Mouse (Mus musculus) hindbrain, embryonic 13.5 days (tissue): ENCODE data around the gene Kif1a. TPM values are rescaled to one million over a fixed set of nuclear protein-coding genes. Genes with fewer than 3 reads are reported as not detected.

ENCODE experiments used
- ATAC-seq: fragments of 200-750 bp; cut with Nextera tagmentation; 2 replicates; pipeline ENCODE4 v1.8.0; 2017; ENCODE audit warnings: moderate TSS enrichment; ENCODE audit not compliant: low FRiP score
- H3K27ac ChIP-seq: fragments of 300-500 bp; sonication (generic); 2 replicates; pipeline ENCODE4 v1.5.1; 2015; ENCODE audit warnings: inconsistent platforms, mild to moderate bottlenecking, moderate library complexity
- H3K27me3 ChIP-seq: fragments of 300-500 bp; sonication (generic); 2 replicates; pipeline ENCODE4 v1.6.1; 2015; ENCODE audit warnings: mild to moderate bottlenecking, inconsistent platforms
- H3K36me3 ChIP-seq: fragments of 300-500 bp; sonication (generic); 2 replicates; pipeline ENCODE4 v1.6.1; 2015; ENCODE audit warnings: mild to moderate bottlenecking, inconsistent platforms
- H3K4me1 ChIP-seq: fragments of 300-500 bp; sonication (generic); replicated peaks from 2 replicates; pipeline ENCODE4 v1.6.1; 2015; ENCODE audit warnings: inconsistent platforms
- H3K4me2 ChIP-seq: fragments of 300-500 bp; sonication (generic); 2 replicates; pipeline ENCODE4 v1.6.1; 2015; ENCODE audit warnings: inconsistent platforms, mild to moderate bottlenecking, moderate library complexity
- H3K4me3 ChIP-seq: fragments of 300-500 bp; sonication (generic); 2 replicates; pipeline ENCODE4 v1.5.1; 2015; ENCODE audit warnings: mild to moderate bottlenecking, inconsistent platforms
- H3K9ac ChIP-seq: fragments of 300-500 bp; sonication (generic); 2 replicates; pipeline ENCODE4 v1.6.1; 2015; ENCODE audit warnings: mild to moderate bottlenecking, inconsistent platforms
- H3K9me3 ChIP-seq: fragments of 300-500 bp; sonication (generic); 2 replicates; pipeline ENCODE4 v1.6.1; 2016; ENCODE audit warnings: inconsistent platforms
- WGBS: fragments of 180-500 bp; shearing (Covaris S2); methylation state at CpG from one replicate; pipeline ENCODE4 v1.1.7; 2015; 5-methylcytosine and 5-hydroxymethylcytosine counted together
- polyA plus RNA-seq: library from polyadenylated mRNA; unstranded; fragments of >200 nt; fragmentation: Nextera tagmentation; extraction: Ambion mirVana; gene quantifications from 2 replicates; pipeline ENCODE4 v1.2.1, GENCODE M21; 2015

Gene Kif1a
- polyA plus RNA-seq, 1 experiment from 2014 or later: 340 TPM

DNA sequence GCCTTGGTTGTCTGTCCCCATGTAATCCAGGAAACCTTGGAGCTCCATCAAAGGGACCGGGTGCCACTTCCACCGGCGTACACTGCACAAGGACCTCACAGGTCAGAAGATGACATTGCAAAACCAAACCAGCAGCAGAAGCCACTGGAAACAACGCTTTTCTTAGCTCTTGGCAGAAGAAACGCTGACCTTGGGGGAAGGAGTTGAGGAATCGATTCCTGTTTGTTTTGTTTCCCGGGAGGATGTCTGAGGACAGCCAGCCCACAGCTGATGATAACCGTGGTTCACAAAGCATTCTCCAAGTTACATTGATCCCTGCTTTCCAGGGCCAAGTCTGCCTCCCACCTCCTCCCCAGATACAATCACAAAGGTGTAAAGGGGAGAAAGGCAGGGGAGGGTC lies 22.3 kb upstream of the Kif1a start:
- 81% methylated on average over 8 of the region's 8 CpGs for WGBS
- no peaks in the 10 kb centered on the region for H3K9me3 ChIP-seq

DNA sequence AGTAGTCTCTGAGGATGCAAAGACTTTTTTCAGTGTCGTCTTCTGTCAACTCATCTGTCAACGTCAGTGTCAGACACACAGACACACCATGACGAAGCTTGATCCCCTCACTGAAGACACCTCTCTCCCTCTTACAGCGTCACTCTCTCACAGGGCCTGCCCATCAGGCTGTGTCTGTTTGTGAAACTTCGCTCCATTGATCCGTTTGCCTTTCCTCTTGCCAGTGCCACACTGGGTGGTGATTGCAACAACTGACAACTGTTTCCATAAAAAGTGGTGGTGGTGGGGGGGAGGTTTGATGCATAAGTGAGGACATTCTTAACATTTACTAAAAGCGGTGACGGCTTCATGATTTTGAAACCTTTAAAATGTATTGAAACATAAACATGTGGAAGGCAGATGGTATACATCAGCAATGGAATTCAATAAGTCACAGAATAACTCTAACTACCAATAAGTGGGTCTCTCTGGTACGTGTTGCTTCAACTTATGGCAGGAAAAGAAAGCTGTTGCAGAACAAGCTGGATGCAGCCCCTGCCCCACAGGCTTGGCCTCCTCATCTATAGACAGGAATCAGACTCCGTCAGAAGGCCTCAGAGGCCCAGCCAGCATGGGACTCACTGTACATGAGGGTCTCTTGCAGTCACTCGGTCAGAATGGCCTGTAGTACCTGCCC lies 21.6 kb upstream of the Kif1a start:
- Histone ChIP-seq H3K9me3 (no peaks in the 10 kb centered on the region), H3K4me3 (no peak overlapping the region), H3K4me2 (no peak overlapping the region), H3K27me3 (no peaks in the 10 kb centered on the region), H3K4me1 (no peaks in the 10 kb centered on the region), H3K9ac (no peak overlapping the region), H3K27ac (no peak overlapping the region), H3K36me3 (no peaks in the 10 kb centered on the region)
- no peak for ATAC-seq
- WGBS: 83% methylated on average over 11 of the region's 11 CpGs

More for the DNA sequence above, 22.3 kb upstream of the Kif1a start:
- no peaks in the 10 kb centered on the region for H3K27me3 ChIP-seq
- no peak overlapping the region for H3K4me3 ChIP-seq
- H3K9ac ChIP-seq: no peak overlapping the region
- H3K36me3 ChIP-seq: no peaks in the 10 kb centered on the region
- no peak overlapping the region for H3K27ac ChIP-seq
- H3K4me2 ChIP-seq: no peak overlapping the region
- H3K4me1 ChIP-seq: no peaks in the 10 kb centered on the region
- ATAC-seq: no peak

DNA sequence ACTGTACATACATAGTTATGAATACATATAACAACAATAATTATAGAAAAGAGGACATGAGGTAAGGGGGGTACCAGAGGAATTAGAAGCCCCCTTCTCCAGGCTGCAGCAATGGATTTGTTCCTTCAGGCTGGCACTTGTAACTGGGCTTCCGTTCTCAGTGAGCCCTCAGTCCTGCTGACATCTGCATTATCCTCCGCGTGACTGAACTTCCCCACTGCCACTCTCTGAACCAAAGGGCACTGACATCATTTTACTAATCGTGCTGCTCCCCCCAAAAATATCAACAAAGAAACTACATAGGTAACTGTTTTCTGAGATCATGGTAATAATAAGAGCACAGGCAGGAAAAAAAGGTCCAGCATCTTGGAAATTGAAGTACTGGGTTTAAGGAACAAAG lies 17.1 kb upstream of the Kif1a start:
- 37% methylated on average over 4 of the region's 4 CpGs for WGBS
- no peak overlapping the region for H3K4me3 ChIP-seq
- ATAC-seq: no peak
- H3K4me2 ChIP-seq: no peak overlapping the region
- no peaks in the 10 kb centered on the region for H3K27me3 ChIP-seq
- no peaks in the 10 kb centered on the region for H3K9me3 ChIP-seq
- H3K9ac ChIP-seq: no peak overlapping the region
- H3K36me3 ChIP-seq: no peaks in the 10 kb centered on the region
- H3K4me1 ChIP-seq: peaks cover 12% of the 10 kb centered on the region
- no peak overlapping the region for H3K27ac ChIP-seq

DNA sequence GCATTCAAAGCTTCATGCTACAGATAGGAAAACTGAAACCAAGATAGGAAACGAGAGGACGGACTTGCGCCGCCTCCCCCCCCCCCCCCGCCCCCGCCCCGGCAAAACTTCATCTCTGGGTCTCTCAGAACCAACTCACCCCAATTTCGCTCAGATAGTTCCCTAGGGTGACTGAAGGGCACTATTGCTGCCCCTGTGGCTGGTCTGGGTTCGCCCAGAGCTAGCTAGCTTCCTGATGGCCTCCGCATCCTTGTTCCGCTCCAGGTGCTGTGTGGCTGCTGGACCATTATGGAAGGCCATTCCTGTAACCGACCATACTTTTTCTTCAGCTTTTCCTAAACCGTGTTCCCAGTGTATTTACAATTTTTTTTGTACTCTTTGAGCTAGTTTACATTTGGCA lies 13.7 kb upstream of the Kif1a start:
- Histone ChIP-seq H3K27me3 (no peaks in the 10 kb centered on the region), H3K4me2 (peak overlapping the region; percentile 64), H3K4me1 (peaks cover 12% of the 10 kb centered on the region), H3K9ac (peak overlapping the region; percentile 66), H3K36me3 (no peaks in the 10 kb centered on the region), H3K9me3 (no peaks in the 10 kb centered on the region), H3K27ac (no peak overlapping the region), H3K4me3 (peak overlapping the region; percentile 37)
- 13% methylated on average over 13 of the region's 13 CpGs for WGBS
- peak; percentile 82 for ATAC-seq

DNA sequence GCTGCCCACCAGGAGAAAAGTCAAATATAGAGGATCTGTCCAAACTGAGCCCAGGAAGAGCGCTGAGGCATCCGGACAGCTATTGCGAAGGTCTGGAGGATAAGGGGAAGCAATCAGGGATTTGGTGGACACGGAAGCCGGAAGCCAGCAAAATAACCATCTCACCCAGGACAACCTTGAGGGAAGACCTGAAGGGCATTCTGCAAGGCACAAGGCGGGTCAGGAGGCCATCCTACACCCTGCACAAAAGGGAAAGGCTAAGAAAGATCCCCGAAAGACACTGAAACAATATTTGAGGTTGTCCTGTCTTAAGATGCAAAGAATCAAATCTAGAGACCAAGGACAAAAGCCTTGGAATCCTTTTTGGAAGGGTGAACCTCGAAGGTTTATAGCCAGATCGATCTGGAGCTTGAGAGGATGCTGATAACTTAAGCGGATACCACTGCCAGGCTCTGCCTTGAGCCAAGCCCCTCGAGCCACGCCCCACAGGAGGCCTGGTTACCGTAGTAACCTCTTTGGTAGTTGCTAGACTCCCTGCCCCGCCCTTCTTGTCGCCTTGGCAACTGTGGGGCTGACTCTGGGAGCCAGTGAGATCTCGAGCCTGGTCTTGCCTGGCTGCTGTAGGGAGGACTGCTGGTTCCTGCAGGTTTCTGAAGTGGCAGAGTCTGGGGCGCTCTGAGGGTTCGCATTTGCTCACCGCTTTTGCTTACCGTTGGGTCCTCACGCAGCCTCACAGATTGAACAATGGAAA lies 13.1 kb upstream of the Kif1a start:
- WGBS: 24% methylated on average over 21 of the region's 21 CpGs
- peak overlapping the region; percentile 37 for H3K4me3 ChIP-seq
- H3K27ac ChIP-seq: no peak overlapping the region; the same call in 1 of the 2 replicates
- no peaks in the 10 kb centered on the region for H3K27me3 ChIP-seq
- peaks cover 12% of the 10 kb centered on the region for H3K4me1 ChIP-seq
- ATAC-seq: peak; percentile 99
- no peaks in the 10 kb centered on the region for H3K36me3 ChIP-seq
- no peaks in the 10 kb centered on the region for H3K9me3 ChIP-seq
- H3K4me2 ChIP-seq: peak overlapping the region; percentile 64
- peak overlapping the region; percentile 66 for H3K9ac ChIP-seq

DNA sequence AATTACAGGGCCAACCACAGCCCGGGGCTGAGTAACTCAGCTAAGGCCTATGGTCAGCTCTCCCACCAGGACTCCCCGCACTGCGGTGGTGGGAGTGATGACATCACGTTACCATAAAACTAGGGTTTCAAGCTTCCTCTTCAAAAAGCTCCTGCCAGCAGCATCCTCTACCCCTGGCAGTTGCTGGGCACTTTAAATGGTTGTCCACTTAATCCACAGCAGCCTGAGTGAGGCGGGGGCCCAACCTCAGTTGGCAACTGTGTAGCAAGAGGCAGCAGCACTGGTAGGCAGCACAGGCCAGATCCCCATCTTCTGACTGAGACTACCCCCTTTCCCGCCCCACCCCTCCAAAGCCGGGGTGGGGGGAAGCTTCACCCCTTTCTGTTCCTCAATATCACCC lies 949 bp upstream of the Kif1a start:
- peak overlapping the region; percentile 98 for H3K4me2 ChIP-seq
- H3K9ac ChIP-seq: peak overlapping the region; percentile 87
- H3K27me3 ChIP-seq: peaks cover 8% of the 10 kb centered on the region
- H3K9me3 ChIP-seq: no peaks in the 10 kb centered on the region
- WGBS: 63% methylated on average over 7 of the region's 7 CpGs
- peak overlapping the region; percentile 85 for H3K4me3 ChIP-seq
- H3K27ac ChIP-seq: peak overlapping the region; percentile 96
- peaks cover 27% of the 10 kb centered on the region for H3K4me1 ChIP-seq
- H3K36me3 ChIP-seq: peaks cover 4% of the 10 kb centered on the region; the same call in 1 of the 2 replicates
- ATAC-seq: no peak

DNA sequence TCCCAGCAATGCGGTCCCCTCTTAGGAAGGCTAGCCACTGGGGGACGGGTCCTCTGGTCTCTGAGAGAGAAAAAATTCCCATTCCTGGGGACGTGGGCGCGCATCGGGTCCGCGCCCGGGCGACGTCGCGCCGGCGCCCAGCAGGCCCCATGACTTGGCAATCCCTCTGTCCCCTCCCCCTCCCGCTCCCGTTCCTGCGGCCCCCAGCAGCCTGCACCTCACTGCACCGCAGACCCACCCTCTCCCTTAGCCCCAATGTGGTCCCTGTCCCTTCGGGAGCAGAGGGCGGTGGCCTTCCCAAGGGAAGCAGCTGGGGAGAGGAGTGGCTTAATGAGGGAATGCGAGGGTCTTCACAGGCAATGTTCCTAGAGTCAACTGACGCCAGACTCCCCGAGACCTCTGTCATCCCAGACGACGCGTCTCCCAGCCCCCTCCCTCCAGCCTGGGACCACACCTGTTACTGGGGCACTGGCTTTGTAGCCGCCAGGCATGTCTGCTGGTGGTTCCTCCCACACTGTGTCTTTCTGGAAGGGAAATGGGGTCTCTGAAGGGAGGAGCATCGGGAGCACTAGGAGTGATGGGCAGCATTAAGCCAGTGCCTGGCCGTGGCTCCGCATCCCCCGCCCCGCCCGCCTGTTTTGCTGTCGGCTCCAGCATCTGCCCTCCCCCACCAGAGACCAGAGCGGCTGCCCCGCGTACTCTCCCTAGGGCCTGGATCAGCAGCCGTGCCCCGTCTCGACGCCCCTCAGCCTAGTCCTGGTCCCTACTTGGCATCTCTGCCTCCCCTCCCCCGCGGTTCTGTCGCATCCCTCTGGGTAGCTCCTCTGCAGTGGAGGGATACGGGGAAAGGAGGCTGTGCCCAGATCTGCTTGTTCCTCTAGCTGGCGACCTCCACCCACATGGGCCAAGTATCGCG lies 917 bp downstream of the Kif1a start:
- H3K27me3 ChIP-seq: peaks cover 8% of the 10 kb centered on the region
- peak overlapping the region; percentile 85 for H3K4me3 ChIP-seq
- H3K27ac ChIP-seq: peak overlapping the region; percentile 96
- H3K9me3 ChIP-seq: no peaks in the 10 kb centered on the region
- peak overlapping the region; percentile 87 for H3K9ac ChIP-seq
- peaks cover 43% of the 10 kb centered on the region for H3K4me1 ChIP-seq
- peak; percentile 70 for ATAC-seq
- peaks cover 9% of the 10 kb centered on the region; the same call in 1 of the 2 replicates for H3K36me3 ChIP-seq
- WGBS: under 1% methylated on average over 49 of the region's 49 CpGs
- peak overlapping the region; percentile 98 for H3K4me2 ChIP-seq

DNA sequence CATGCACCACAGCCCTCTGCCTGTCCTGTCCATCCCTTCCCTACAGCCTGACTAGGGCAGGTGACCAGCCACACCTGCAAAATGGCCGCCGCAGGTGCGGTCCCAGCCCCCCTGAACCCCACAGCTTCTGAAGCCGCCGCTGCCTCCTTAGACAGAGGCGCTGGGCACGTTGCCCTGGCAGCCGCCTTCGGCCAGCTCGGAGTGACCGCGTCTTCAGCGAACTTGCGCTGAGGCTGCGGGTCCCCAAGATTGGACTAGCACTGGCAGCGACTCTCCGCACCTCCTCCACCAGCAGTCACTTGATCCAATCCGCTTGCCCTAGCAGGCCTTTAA lies 1.5 kb downstream of the Kif1a start:
- peaks cover 8% of the 10 kb centered on the region for H3K27me3 ChIP-seq
- H3K4me1 ChIP-seq: peaks cover 50% of the 10 kb centered on the region
- peak overlapping the region; percentile 96 for H3K27ac ChIP-seq
- H3K9me3 ChIP-seq: no peaks in the 10 kb centered on the region
- peak overlapping the region; percentile 87 for H3K9ac ChIP-seq
- ATAC-seq: peak; percentile 7; the same call in 1 of the 2 replicates
- H3K4me2 ChIP-seq: peak overlapping the region; percentile 98
- WGBS: 3% methylated on average over 18 of the region's 18 CpGs
- H3K4me3 ChIP-seq: peak overlapping the region; percentile 85
- H3K36me3 ChIP-seq: peaks cover 9% of the 10 kb centered on the region; the same call in 1 of the 2 replicates

DNA sequence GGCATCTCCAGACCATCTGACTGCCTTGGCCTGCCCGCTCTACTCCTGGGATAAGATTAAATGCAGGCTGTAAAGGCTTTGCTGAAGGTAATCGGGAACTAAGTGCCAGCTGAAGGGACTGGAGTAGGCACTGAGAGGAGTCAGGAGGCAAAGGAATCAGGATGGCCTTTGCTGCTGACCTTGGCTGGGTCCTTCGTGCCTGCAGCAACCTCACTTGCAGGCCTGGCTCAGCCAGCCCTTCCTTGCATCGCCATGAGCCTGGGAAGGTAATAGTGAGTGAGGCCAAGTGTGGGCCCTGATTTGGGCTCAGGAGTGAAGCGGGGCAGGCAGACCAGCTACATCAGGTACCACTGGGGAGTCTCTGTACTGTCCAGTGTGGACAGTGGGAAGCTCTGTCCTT lies 2.8 kb downstream of the Kif1a start:
- H3K9ac ChIP-seq: peak overlapping the region; percentile 87
- peaks cover 52% of the 10 kb centered on the region for H3K4me1 ChIP-seq
- H3K36me3 ChIP-seq: peaks cover 9% of the 10 kb centered on the region; the same call in 1 of the 2 replicates
- H3K27ac ChIP-seq: no peak overlapping the region
- ATAC-seq: no peak
- H3K4me3 ChIP-seq: peak overlapping the region; percentile 85
- 87% methylated on average over 5 of the region's 5 CpGs for WGBS
- H3K27me3 ChIP-seq: peaks cover 8% of the 10 kb centered on the region
- H3K9me3 ChIP-seq: no peaks in the 10 kb centered on the region
- H3K4me2 ChIP-seq: peak overlapping the region; percentile 98

DNA sequence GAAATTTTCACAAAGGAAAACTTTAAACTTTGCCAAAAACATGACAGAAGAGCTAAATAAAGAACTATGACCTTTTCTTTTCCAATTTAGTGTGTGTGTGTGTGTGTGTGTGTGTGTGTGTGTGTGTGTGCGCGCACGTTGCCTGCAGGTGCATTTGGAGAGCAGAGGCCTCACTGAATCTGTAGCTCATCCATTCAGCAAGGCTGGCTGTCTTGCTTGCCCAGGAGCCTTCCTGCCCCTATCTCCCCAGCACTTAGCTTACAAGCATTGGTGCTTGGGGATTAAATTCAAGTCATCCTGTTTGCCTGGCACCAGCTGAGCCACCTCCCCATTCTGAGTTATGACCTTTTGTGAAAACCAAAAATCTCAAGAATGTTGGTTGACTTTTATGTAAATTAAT lies 9.2 kb downstream of the Kif1a start:
- H3K4me1 ChIP-seq: peaks cover 35% of the 10 kb centered on the region
- no peak for ATAC-seq
- no peak overlapping the region for H3K27ac ChIP-seq
- H3K9ac ChIP-seq: no peak overlapping the region
- H3K4me3 ChIP-seq: no peak overlapping the region
- peaks cover 12% of the 10 kb centered on the region for H3K36me3 ChIP-seq
- no peak overlapping the region for H3K4me2 ChIP-seq
- no peaks in the 10 kb centered on the region for H3K9me3 ChIP-seq
- H3K27me3 ChIP-seq: no peaks in the 10 kb centered on the region
- WGBS: 88% methylated on average over 3 of the region's 3 CpGs

DNA sequence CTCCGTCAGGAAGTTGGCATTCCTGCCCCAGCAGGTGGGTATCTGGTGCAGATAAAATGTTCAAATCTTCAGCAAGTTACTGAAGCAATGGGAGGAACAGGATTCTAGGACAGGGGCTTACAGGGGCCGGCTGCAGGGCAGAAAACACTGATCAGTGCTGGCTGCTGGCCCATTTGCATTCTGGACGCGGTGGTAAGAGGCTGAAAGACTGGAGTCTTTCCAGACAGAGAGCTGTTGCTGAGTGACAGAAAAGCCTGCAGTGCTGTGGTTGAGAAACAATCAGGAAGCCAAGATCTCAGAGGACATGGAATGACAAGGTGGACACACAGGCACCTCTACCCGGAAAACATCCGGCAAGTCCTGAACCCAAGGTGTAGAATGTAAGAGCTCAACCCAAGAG lies 16.6 kb downstream of the Kif1a start:
- H3K4me2 ChIP-seq: no peak overlapping the region
- peaks cover 49% of the 10 kb centered on the region for H3K36me3 ChIP-seq
- H3K9me3 ChIP-seq: no peaks in the 10 kb centered on the region
- no peak overlapping the region for H3K4me3 ChIP-seq
- peak overlapping the region; percentile 83 for H3K27ac ChIP-seq
- peaks cover 37% of the 10 kb centered on the region for H3K4me1 ChIP-seq
- no peak overlapping the region for H3K9ac ChIP-seq
- no peak for ATAC-seq
- H3K27me3 ChIP-seq: no peaks in the 10 kb centered on the region
- WGBS: 38% methylated on average over 6 of the region's 6 CpGs
